In the genomic region with DNA sequence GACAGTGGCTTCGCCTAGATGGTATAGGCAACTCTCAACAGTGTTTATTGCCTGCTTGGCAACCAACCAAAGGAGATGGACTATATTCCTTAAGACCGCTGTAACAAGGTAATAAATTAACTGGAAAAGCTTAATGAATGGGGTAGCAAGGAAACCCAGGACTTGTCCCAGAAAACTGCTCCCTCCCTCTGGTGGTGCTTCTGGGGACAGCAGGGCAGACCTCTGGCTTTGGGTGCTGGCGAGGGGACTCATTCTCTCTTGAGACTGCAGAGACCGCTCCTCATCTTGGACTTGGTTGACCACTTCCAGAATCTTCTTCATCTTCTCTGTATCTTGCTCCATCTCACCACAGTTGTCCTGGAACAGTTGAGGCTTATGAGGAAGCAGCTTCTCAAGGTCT, we compare ENCODE assay signal across 15 mouse cellular contexts. TPM values are rescaled to one million over a fixed set of nuclear protein-coding genes. Genes with fewer than 3 reads are reported as not detected.
DNase-seq lines count a peak whose midpoint lies in the region; ATAC-seq and TF ChIP-seq lines count a peak whose summit lies in the region.
"Had no signal": no experiment of that assay in that cellular context is flagged by ENCODE, and none has a peak within 500 bp of the region (broad histone marks: within the 10 kb centered on the region; RNA-seq: fewer than 3 reads in every experiment).

No protein-coding gene starts in this region.

- 94% methylated on average over 4 of the region's 4 CpGs for WGBS in heart, adult 2 months

- DNase-seq in heart, adult 2 months, result no peak
- no peak for DNase-seq in heart, postnatal 10 days
- no peak for DNase-seq in left cerebral cortex, adult 2 months (ENCODE audit: extremely low spot score in 1 of 2, low spot score in 2 of 2)
- no peak for DNase-seq in left cerebral cortex, postnatal 14 days (ENCODE audit: low spot score in 2 of 2)
- DNase-seq in 3T3-L1 (ENCODE audit: low read depth, low spot score), result peak; percentile 23
- no peak for DNase-seq in brain, embryonic 14.5 days (ENCODE audit: low read depth)
- DNase-seq: gastrocnemius, adult 2 months; layer of hippocampus, postnatal 36 days; liver, embryonic 13.5 days; right cerebral cortex, postnatal 4 days; thymus, adult 18-20 months had no signal

- no peaks in the 10 kb centered on the region for H3K4me1 ChIP-seq in heart, adult 2 months (ENCODE audit: control insufficient read depth, insufficient read depth, low read length)
- H3K4me1 ChIP-seq: heart, embryonic 12.5 days; midbrain, embryonic 10.5 days had no signal

- no peak overlapping the region for H3K9ac ChIP-seq in heart, adult 2 months (ENCODE audit: low read depth, low read length)
- H3K9ac ChIP-seq: heart, embryonic 12.5 days; liver, embryonic 13.5 days had no signal

- no peak for ATAC-seq in frontal cortex, adult (ENCODE audit: low TSS enrichment)
- no peak for ATAC-seq in activated CD4-positive, CD25-positive, alpha-beta regulatory T cell, adult 4 months

- H3K27me3 ChIP-seq in heart, adult 2 months (ENCODE audit: control insufficient read depth, insufficient read depth, low read length), result no peaks in the 10 kb centered on the region
- H3K27me3 ChIP-seq: heart, embryonic 12.5 days; liver, embryonic 13.5 days had no signal

- no peak for TF ChIP-seq EP300 in heart, adult 2 months (IDR thresholded peaks at IDR 0.05; ENCODE audit: insufficient read depth, low read depth, low read length)

- no peak overlapping the region for H3K4me3 ChIP-seq in heart, adult 2 months
- no peak overlapping the region for H3K4me3 ChIP-seq in left cerebral cortex, adult 2 months
- H3K4me3 ChIP-seq: gastrocnemius, adult 2 months; heart, embryonic 12.5 days; liver, embryonic 13.5 days; midbrain, embryonic 10.5 days had no signal

- TF ChIP-seq POLR2A in heart, adult 2 months (IDR thresholded peaks at IDR 0.05; ENCODE audit: insufficient read depth, low read depth, low read length), result no peak
- TF ChIP-seq POLR2A in brain, embryonic 14.5 days (IDR thresholded peaks at IDR 0.05; ENCODE audit: borderline replicate concordance, extremely low read depth, insufficient read depth, insufficient read length, poor library complexity, severe bottlenecking), result no peak

- H3K27ac ChIP-seq in heart, adult 2 months, result no peak overlapping the region
- H3K27ac ChIP-seq in left cerebral cortex, adult 2 months, result no peak overlapping the region
- H3K27ac ChIP-seq: gastrocnemius, adult 2 months; midbrain, embryonic 10.5 days had no signal

- intact Hi-C loops in heart, adult 2 months (cut with DNase I), result no loop called here
- intact Hi-C loops in heart, postnatal 10 days (cut with DNase I), result loop anchor here (10.0 kb wide), 1 partner anchor 138 kb away; no protein-coding TSS in a partner anchor
- intact Hi-C loops in left cerebral cortex, adult 2 months (cut with DNase I), result no loop called here
- intact Hi-C loops in left cerebral cortex, postnatal 14 days (cut with DNase I), result no loop called here

- peak; percentile 42 for TF ChIP-seq CTCF in heart, adult 2 months (IDR thresholded peaks at IDR 0.05)
- TF ChIP-seq CTCF in left cerebral cortex, adult 2 months (IDR thresholded peaks at IDR 0.05), result peak; percentile 40
- peak; percentile 49; the same call in 1 of the 2 replicates for TF ChIP-seq CTCF in brain, embryonic 14.5 days (IDR thresholded peaks at IDR 0.05; ENCODE audit: borderline replicate concordance, extremely low read depth, insufficient read depth, insufficient read length)

- no peaks in the 10 kb centered on the region for H3K36me3 ChIP-seq in heart, adult 2 months (ENCODE audit: control insufficient read depth, insufficient read depth, low read length)
- H3K36me3 ChIP-seq: midbrain, embryonic 10.5 days had no signal

- H3K79me2 ChIP-seq in heart, adult 2 months (replicated peaks; ENCODE audit: control insufficient read depth, insufficient read depth, low read length), result no peaks in the 10 kb centered on the region

RNA-seq across cellular contexts. Expression of a gene that starts 24.3 kb away (rescaled TPM):
- 1 to 10 TPM; 7.9 to 8.0 TPM for total RNA-seq in heart, adult 2 months (2021)
- 9.3 and 10.0 TPM in 2 replicates for polyA plus RNA-seq in heart, adult 2 months (2012; rRNA removed)
- total RNA-seq in heart, postnatal 10 days (2021), result 10 to 100 TPM; 12.7 to 13.0 TPM
- 10 to 100 TPM; 62.1 to 62.5 TPM for total RNA-seq in left cerebral cortex, adult 2 months (2021)
- total RNA-seq in left cerebral cortex, postnatal 14 days (2021), result 10 to 100 TPM; 46.4 to 47.2 TPM
- 9.7 and 16.1 TPM in 2 replicates for polyA plus RNA-seq in brain, embryonic 14.5 days (2012; rRNA removed)
- 10 to 100 TPM; 33.4 to 39.9 TPM for polyA plus RNA-seq in activated CD4-positive, CD25-positive, alpha-beta regulatory T cell, adult 4 months (2017; shearing (Covaris generic))
